Mouse (Mus musculus): ENCODE measurements around the gene Ankrd33b. TPM values are rescaled to one million over a fixed set of nuclear protein-coding genes. Genes with fewer than 3 reads are reported as not detected.

Gene Ankrd33b
- 1 to 10 TPM; 1.1 to 1.9 TPM for total RNA-seq (2021)
- polyA plus RNA-seq (2012; rRNA removed), result 1.5 and 1.9 TPM in 2 replicates
- long read RNA-seq, result 0 reads

- peak; percentile 71 for DNase-seq
These were observed at the start of gene Ankrd33b for GRCm38 (mm10) chr15:31367481-31368200. Ankrd33b (minus strand) TSS chr15:31367726.

GRCm38 (mm10) chr15:31415181-31415580 is 47.7 kb upstream of the Ankrd33b start:
- no peak for DNase-seq

- DNase-seq, result no peak
These were observed 46.8 kb upstream of the Ankrd33b start for GRCm38 (mm10) chr15:31414179-31414898.

- DNase-seq, result no peak
These were observed 46.1 kb upstream of the Ankrd33b start for GRCm38 (mm10) chr15:31413662-31414061.

- DNase-seq, result peak; percentile 17
These were observed 45.4 kb upstream of the Ankrd33b start for GRCm38 (mm10) chr15:31412933-31413332.

GRCm38 (mm10) chr15:31412436-31412835 is 44.9 kb upstream of the Ankrd33b start:
- DNase-seq, result no peak

GRCm38 (mm10) chr15:31407490-31407889 is 40.0 kb upstream of the Ankrd33b start:
- DNase-seq, result no peak

GRCm38 (mm10) chr15:31406881-31407280 is 39.4 kb upstream of the Ankrd33b start:
- DNase-seq, result no peak

- no peak for DNase-seq
These were observed 36.8 kb upstream of the Ankrd33b start for GRCm38 (mm10) chr15:31404346-31404745.

GRCm38 (mm10) chr15:31402200-31402892 is 34.8 kb upstream of the Ankrd33b start:
- DNase-seq, result no peak

- no peak for DNase-seq
These were observed 33.4 kb upstream of the Ankrd33b start for GRCm38 (mm10) chr15:31400974-31401373.

- no peak for DNase-seq
These were observed 31.2 kb upstream of the Ankrd33b start for GRCm38 (mm10) chr15:31398769-31399168.

GRCm38 (mm10) chr15:31397379-31397778 is 29.9 kb upstream of the Ankrd33b start:
- DNase-seq, result no peak

- DNase-seq, result no peak
These were observed 29.2 kb upstream of the Ankrd33b start for GRCm38 (mm10) chr15:31396755-31397154.

- DNase-seq, result no peak
These were observed 28.5 kb upstream of the Ankrd33b start for GRCm38 (mm10) chr15:31395986-31396385.

GRCm38 (mm10) chr15:31393402-31393801 is 25.9 kb upstream of the Ankrd33b start:
- DNase-seq, result no peak

- DNase-seq, result no peak
These were observed 25.2 kb upstream of the Ankrd33b start for GRCm38 (mm10) chr15:31392705-31393104.

GRCm38 (mm10) chr15:31392135-31392534 is 24.6 kb upstream of the Ankrd33b start:
- no peak for DNase-seq

GRCm38 (mm10) chr15:31381936-31382468 is 14.5 kb upstream of the Ankrd33b start:
- peak; percentile 50 for DNase-seq

GRCm38 (mm10) chr15:31379471-31379870 is 11.9 kb upstream of the Ankrd33b start:
- no peak for DNase-seq

- no peak for DNase-seq
These were observed 7.7 kb upstream of the Ankrd33b start for GRCm38 (mm10) chr15:31375212-31375611.

GRCm38 (mm10) chr15:31369125-31369612 is 1.6 kb upstream of the Ankrd33b start:
- no peak for DNase-seq
